Comparison of ENCODE assay signal across 15 mouse cellular contexts in genomic region chr11:109676621-109677373, GRCm38 (mm10).
"Had no signal": no experiment of that assay in that cellular context is flagged by ENCODE, and none has a peak within 500 bp of the region (broad histone marks: within the 10 kb centered on the region; RNA-seq: fewer than 3 reads in every experiment).

No protein-coding gene starts in this region.

- H3K4me3 ChIP-seq: layer of hippocampus, adult 2 months; limb, embryonic 13.5 days; midbrain, embryonic 10.5 days; midbrain, embryonic 15.5 days; stomach, embryonic 15.5 days had no signal

- ATAC-seq: intestine, postnatal 0 days; midbrain, embryonic 15.5 days had no signal

- H3K9me3 ChIP-seq: limb, embryonic 13.5 days; midbrain, embryonic 10.5 days; midbrain, embryonic 15.5 days; stomach, embryonic 15.5 days had no signal

- H3K36me3 ChIP-seq: midbrain, embryonic 10.5 days; midbrain, embryonic 15.5 days; stomach, embryonic 15.5 days had no signal

- H3K9ac ChIP-seq: hindbrain, embryonic 14.5 days; limb, embryonic 13.5 days; liver, embryonic 14.5 days; midbrain, embryonic 15.5 days; stomach, embryonic 15.5 days had no signal

- H3K4me1 ChIP-seq: limb, embryonic 13.5 days; midbrain, embryonic 15.5 days; stomach, embryonic 15.5 days had no signal

- H3K27ac ChIP-seq: hindbrain, embryonic 14.5 days; kidney, postnatal 0 days; layer of hippocampus, adult 2 months; limb, embryonic 13.5 days; liver, embryonic 14.5 days; midbrain, embryonic 10.5 days; midbrain, embryonic 15.5 days; stomach, embryonic 15.5 days had no signal

- H3K27me3 ChIP-seq: limb, embryonic 13.5 days; midbrain, embryonic 15.5 days; stomach, embryonic 15.5 days had no signal

- DNase-seq: kidney, adult 9 months; kidney, postnatal 4 days; left cerebral cortex, postnatal 4 days; right cerebral cortex, postnatal 4 days; thymus, adult 2 months; thymus, postnatal 25 days had no signal

- H3K4me2 ChIP-seq: hindbrain, embryonic 14.5 days; limb, embryonic 13.5 days; midbrain, embryonic 15.5 days; stomach, embryonic 15.5 days had no signal
